Mouse (Mus musculus) brain, embryonic 14.5 days (tissue): Measurements from ENCODE around the gene Ncapd2. TPM values are rescaled to one million over a fixed set of nuclear protein-coding genes. Genes with fewer than 3 reads are reported as not detected.

Source experiments
- DNase-seq: peaks from one replicate; pipeline ENCODE4 v3.0.0-alpha.2; 2011; ENCODE audit warnings: low read depth
- CTCF ChIP-seq: fragments of 200-500 bp; IDR thresholded peaks from 2 replicates; pipeline ENCODE4 v1.5.1; 2012; ENCODE audit warnings: inconsistent platforms, mild to moderate bottlenecking, moderate library complexity, borderline replicate concordance; ENCODE audit not compliant: insufficient read depth, insufficient read length; ENCODE audit errors: extremely low read depth
- POLR2A ChIP-seq: fragments of 200-500 bp; IDR thresholded peaks from 2 replicates; pipeline ENCODE4 v1.6.1; 2012; ENCODE audit warnings: mild to moderate bottlenecking, inconsistent platforms, borderline replicate concordance; ENCODE audit not compliant: poor library complexity, insufficient read depth, insufficient read length, severe bottlenecking; ENCODE audit errors: extremely low read depth
- polyA plus RNA-seq: library from polyadenylated mRNA; depleted of rRNA; stranded (reverse); fragments of >200 nt; gene quantifications from 2 replicates; pipeline ENCODE4 v1.2.3, GENCODE M21; 2012; rRNA removed

Ncapd2 gene
- 169 and 213 TPM in 2 replicates for polyA plus RNA-seq

DNA sequence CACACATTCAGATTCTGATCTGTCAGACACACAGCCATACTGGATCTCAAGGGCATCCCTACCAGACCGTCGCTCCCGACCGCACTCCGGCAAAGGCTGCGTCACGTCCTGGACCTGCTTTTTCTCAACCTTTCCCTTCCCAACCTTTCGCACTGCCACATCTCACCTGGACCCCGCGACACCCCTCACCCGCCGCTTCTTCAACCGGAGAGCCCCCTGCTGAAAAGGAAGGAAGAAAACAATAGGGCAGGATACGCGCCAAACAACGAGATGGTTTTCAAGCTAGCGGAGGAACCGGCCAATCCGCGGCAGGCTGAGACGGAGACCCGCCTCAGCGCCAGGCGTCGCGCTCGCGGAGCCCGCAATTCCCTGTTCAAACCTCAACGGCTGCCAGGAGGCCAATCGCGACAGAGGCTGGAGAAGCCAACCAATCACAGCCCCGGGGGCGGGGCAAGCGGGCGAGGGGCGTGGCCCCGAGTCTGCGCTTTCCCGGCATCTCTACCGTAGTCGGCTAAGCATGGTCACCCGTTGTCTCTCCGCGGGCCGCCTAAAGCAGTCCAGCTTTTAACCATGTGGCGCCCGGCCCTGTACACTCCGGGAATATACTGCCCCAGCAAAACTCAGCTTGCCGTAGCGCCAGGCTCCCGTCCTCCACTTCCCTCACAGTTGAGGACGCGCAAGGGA, at the start of gene Ncapd2, which contains the start of gene Mrpl51:
Gene Ncapd2 (minus strand): TSS at position 370 of the 684 bp plus-strand sequence.
Gene Mrpl51 (plus strand): TSS at position 470 of the 684 bp plus-strand sequence.
- TF ChIP-seq CTCF (no peak), POLR2A (peak; percentile 51; the same call in 1 of the 2 replicates)
- peak; percentile 99 for DNase-seq

DNA sequence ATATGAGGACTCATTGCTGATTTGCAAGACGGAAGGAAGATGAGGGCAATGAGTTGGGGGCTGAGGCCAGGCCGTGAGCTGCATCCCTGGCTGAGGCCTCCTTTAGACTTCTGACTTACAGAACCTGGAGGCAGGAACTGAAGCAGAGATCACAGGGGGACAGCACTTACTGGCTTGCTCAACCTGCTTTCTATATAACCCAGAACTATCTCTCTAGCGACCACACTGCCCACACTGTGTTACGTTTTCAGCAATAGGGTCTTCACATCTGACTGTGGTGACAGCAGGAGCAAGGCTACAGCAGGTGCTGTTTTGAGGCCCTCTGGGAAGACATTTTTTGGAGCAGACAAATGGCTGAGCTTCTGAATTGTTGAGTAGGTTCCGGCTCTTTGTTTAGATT, 49.1 kb upstream of the Ncapd2 start:
- TF ChIP-seq CTCF = no peak
- TF ChIP-seq POLR2A = no peak
- DNase-seq = no peak

DNA sequence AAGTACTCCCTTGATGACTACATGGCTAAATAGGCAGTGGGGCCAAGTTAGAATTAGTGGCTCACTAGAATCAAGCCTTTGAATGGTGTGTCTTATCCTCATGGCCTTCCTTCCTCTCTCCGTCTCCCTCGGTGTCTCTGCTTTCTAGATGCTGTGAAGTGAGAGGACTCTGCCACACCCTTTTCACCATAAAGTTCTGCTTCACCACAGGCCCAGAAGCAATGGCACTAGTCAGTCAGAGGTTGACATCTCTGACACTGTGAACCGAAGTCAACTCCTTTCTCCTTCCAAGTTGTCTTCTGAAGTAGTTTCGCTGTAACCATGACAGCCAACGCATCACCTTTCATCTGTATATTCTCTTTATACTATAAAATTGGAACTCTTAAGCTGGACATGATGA, 48.0 kb upstream of the Ncapd2 start:
- no peak for TF ChIP-seq POLR2A
- TF ChIP-seq CTCF = no peak
- no peak for DNase-seq

DNA sequence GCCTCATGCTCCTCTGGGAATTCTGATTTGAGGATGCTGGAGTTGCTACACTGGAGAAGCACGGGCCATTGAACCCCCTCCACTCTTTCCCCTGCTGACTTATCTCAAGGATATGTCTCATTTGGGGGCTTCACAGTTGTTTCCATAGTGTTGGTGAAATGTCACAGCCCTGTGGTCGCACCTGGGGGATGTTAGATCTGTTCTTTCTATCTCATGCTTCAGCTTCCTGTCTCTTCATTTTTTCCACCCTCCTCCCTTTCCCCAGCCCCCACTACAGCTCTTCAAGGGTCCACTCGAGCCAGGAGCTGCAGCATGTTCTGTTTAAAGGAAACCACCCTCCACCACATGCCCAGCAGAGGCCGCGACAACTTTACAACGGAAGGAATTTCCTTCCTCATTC, 46.9 kb upstream of the Ncapd2 start:
- DNase-seq = no peak
- TF ChIP-seq CTCF (no peak), POLR2A (no peak)

DNA sequence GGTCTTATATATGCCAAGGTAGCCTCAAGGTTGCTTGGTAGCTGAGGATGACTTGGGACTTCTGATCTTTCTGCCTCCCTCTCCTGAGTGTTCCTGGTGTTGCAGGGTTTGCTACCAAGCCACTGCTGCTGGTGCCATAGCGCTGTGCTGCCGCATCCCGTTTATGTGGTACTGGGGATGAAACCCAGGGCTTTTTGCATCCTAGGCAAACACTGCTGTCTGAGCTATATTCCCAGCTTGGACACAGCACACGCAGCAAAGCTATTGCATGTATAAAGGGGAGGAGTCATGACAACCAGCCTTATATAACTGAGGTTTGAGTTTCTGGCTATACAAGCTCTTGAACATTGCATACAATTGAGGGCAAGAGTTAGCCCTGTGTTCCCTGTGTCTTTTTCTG, 45.9 kb upstream of the Ncapd2 start:
- DNase-seq = no peak
- TF ChIP-seq CTCF (no peak), POLR2A (no peak)

DNA sequence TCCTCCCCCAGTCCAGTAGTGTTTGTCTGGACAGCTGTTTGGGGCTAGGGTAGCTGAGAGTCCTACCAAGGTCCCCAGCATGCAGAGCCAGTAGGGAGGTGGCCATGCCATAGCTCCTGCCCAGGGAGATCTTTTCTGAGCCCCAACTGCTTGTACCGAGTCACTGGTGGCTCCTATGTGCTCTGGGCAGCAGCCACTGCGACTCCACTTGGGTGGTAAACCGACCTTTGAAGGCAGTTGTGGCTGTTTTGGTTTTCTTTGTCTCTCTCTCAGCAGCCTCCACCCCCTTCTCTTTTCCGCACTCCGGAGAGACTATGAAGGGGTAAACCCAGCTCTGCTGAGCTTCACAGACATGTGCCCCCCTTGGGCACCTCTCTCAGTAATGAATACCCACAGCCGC, 45.3 kb upstream of the Ncapd2 start, which contains the start of gene Cd27:
Gene Cd27 (minus strand): TSS at position 229 of the 400 bp plus-strand sequence.
- no peak for DNase-seq
- TF ChIP-seq POLR2A (no peak), CTCF (no peak)

DNA sequence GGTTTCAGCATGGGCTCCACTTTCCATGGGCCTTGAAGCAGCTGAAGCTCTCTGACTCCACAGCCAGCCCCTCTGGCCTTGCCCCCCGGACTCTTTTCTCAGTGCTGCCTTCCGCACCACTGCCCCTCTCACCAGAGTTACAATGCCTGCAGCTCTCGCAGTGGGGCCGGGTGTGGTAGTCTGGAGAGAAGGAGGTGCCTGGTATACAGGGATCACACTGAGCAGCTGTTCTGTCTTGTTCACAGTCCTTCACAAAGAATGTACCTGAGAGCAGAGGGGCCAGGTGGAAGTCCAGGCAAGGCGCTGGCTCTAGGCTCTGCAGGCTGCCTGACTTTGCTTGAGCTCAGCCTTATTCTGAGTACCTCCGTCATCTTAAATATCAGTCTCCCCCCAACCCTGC, 44.8 kb upstream of the Ncapd2 start:
- no peak for TF ChIP-seq CTCF
- DNase-seq = no peak

DNA sequence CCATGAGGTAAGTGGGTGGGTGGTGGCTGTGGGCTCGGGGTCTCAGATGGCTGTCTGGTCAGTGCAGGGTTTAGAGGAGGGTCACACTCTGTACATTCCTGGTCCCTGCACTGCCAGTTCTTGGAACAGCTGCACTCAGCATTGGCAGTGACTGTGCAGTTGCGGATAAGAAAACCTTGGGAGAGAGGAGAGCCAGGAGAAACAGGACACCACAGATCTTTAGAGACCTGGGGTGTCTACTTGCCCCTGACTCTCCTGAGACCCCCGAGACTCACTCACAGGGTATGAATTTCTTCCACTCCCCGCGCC, 43.0 kb upstream of the Ncapd2 start:
- no peak for DNase-seq
- no peak for TF ChIP-seq CTCF
- no peak for TF ChIP-seq POLR2A

DNA sequence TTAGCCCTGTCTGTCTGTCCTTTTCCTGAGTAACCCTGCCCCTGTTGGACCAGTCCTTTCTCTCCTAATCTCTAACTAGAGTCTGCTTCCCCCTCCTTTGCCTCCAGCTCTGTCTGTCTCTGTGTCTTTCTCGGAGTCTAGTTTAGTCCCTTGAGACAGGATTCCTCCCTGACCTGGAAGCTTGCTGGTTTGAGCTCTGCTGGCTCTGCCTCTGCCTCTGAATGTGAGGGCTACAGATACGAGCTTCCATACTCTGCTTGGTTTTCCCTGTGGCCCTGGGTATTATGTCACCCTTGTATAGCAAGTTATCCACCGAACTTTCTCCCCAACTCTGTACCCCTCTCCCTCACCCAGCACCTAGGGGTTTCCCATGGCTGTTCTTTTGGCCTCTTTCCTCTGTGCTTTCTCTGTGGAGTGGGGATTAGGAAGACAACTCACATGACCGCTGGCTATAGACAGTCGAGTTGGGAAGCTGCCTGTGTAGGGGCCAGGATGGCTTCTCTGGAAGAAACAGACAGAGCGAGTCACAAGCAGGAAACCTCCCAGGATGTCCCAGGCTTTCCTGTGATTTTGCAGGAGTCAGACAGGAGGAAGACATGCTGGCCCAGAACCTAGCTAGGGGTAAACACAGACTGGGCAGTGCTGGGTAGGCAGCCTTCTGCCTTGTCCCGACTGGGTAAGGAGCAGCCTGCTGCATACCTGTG, 42.5 kb upstream of the Ncapd2 start:
- no peak for DNase-seq
- TF ChIP-seq POLR2A = no peak
- no peak for TF ChIP-seq CTCF

DNA sequence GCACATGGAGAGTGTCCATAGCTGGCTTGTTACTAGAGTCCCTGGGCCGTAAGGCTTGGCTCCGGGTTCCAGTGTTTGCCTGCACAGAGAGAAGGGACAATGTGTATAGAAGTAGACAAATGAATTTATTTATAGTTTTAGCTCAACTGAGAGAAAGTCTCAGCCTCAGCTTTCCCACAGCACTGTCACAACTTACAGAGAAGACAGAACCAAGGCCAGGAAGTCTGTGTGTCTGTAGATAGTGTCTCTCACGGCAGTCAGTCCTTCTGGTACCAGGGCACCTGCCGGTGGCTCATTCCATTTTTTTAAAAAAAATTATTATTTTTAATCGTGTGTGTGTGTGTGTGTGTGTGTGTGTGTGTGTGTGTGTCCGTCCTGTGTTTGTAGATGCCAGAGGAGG, 41.0 kb upstream of the Ncapd2 start:
- TF ChIP-seq CTCF (no peak), POLR2A (no peak)
- DNase-seq = no peak

DNA sequence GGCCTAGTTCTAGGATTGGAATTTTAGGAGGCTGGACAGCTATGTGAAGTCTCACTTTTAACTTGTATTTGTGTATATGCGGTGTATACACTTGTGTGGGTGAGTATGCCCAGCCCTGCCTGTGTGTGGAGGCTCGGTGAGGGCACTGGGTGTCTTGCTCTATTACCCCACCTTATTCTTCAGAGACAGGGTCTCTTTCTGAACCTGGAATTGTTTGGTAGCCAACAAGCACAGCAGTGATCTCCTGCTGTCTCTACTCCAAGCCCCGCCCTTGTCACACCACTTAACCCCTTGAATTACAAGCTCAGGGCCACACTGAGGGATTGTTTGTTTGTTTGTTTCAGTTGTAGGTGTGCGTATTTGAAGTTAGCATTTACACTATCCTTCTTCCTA, 40.5 kb upstream of the Ncapd2 start:
- no peak for TF ChIP-seq CTCF
- no peak for TF ChIP-seq POLR2A
- no peak for DNase-seq

DNA sequence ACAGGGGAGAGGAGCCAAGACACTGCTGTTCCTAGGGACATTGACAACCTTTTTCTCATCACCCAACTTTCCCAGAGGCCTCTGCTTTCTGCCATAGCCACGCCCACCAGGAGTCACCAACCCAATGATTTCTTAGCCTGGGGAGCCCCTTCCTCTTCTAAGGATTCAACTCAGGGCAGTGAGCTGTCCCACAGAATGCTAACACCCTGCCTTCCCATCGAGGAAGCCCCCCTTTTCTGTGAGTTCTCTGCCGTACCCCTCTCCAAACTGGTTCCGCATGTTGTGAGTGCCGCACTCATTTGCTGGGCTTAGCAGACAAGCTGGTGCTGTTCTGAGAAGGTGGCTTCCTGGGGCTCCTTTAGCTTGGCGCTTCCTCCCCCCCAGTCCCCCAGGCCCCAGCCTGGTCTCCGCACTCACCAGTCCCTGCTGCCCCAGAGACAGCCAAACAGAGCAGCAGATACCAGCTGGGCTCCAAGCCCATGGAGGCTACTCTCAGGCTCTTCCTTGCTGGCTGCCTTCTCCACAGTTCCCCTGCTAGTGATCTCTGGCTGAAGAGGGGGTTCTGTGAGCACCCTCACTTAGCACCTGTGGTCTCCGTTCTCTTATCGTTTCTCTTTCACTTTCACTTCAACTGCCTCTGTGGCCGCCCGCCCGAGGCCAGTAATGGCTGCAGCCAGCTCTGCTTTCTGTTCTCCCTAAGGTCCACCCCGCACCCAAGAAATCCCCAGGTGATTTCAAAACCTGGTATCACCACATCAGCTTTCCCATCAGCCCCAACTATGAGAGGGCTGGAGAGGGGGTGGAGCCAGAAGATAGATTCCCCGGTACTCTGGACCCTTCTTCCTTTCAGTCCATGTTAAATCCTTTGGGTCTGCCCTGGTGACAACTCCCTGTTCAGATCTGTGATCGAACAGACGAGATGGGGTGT, 39.9 kb upstream of the Ncapd2 start, which contains the start of gene Tapbpl:
Gene Tapbpl (minus strand): TSS at position 744 of the 928 bp plus-strand sequence.
- TF ChIP-seq CTCF = no peak
- TF ChIP-seq POLR2A = peak; percentile 27; the same call in 1 of the 2 replicates
- DNase-seq = peak; percentile 78
